Mouse (Mus musculus): ENCODE data around the gene Nprl2.

- TF ChIP-seq GATA1 (IDR thresholded peaks at IDR 0.05; ENCODE audit: low read length) (no peak), TAL1 (IDR thresholded peaks at IDR 0.05; ENCODE audit: low read length) (no peak)
Measured at GRCm38 (mm10) chr9:107580501-107581317, 38.7 kb downstream of the Nprl2 start, which contains the start of gene Hyal3.
